Mouse (Mus musculus) c-Kit-positive CD71-positive TER-119-positive erythroid progenitor cells, embryonic 14.5 days (primary cell): ENCODE data around the gene Foxp1.

Experiments used
- DNase-seq: peaks from one replicate; pipeline ENCODE4 v3.0.0-alpha.2; 2013; ENCODE audit warnings: low spot score

The Foxp1 gene

GRCm38 (mm10) chr6:99047322-99047721 lies 475.2 kb downstream of the Foxp1 start:
- no peak for DNase-seq

- DNase-seq: no peak
Measured at GRCm38 (mm10) chr6:99045845-99046788, 476.4 kb downstream of the Foxp1 start.

GRCm38 (mm10) chr6:99043932-99044664 lies 478.4 kb downstream of the Foxp1 start:
- DNase-seq: no peak

- DNase-seq: no peak
Measured at GRCm38 (mm10) chr6:99043226-99043625, 479.3 kb downstream of the Foxp1 start.

- DNase-seq: no peak
Measured at GRCm38 (mm10) chr6:99042175-99042954, 480.2 kb downstream of the Foxp1 start.

GRCm38 (mm10) chr6:99038977-99039376 lies 483.5 kb downstream of the Foxp1 start:
- no peak for DNase-seq

GRCm38 (mm10) chr6:99035459-99036375 lies 486.8 kb downstream of the Foxp1 start:
- no peak for DNase-seq

GRCm38 (mm10) chr6:99033062-99033461 lies 489.5 kb downstream of the Foxp1 start:
- DNase-seq: no peak

GRCm38 (mm10) chr6:99031321-99031903 lies 491.1 kb downstream of the Foxp1 start:
- DNase-seq: no peak

- no peak for DNase-seq
Measured at GRCm38 (mm10) chr6:99030251-99030650, 492.3 kb downstream of the Foxp1 start.

GRCm38 (mm10) chr6:99029438-99029837 lies 493.1 kb downstream of the Foxp1 start:
- no peak for DNase-seq

GRCm38 (mm10) chr6:99028989-99029305 lies 493.6 kb downstream of the Foxp1 start:
- no peak for DNase-seq

- DNase-seq: no peak
Measured at GRCm38 (mm10) chr6:99028161-99028988, 494.1 kb downstream of the Foxp1 start.

GRCm38 (mm10) chr6:99027542-99028160 lies 494.9 kb downstream of the Foxp1 start:
- DNase-seq: no peak

GRCm38 (mm10) chr6:99026635-99027541 lies 495.6 kb downstream of the Foxp1 start:
- DNase-seq: no peak

GRCm38 (mm10) chr6:99026040-99026439 lies 496.5 kb downstream of the Foxp1 start:
- DNase-seq: no peak

- DNase-seq: no peak
Measured at GRCm38 (mm10) chr6:99024588-99024987, 497.9 kb downstream of the Foxp1 start.
